Mouse (Mus musculus): ENCODE data around the gene Spesp1. TPM values are rescaled to one million over a fixed set of nuclear protein-coding genes. Genes with fewer than 3 reads are reported as not detected.

The Spesp1 gene
- polyA plus RNA-seq, 2 experiments = not detected

- no peak overlapping the region for H3K4me3 ChIP-seq (replicated peaks; ENCODE audit: low read length)
- no peak overlapping the region for H3K27ac ChIP-seq (replicated peaks; ENCODE audit: low read depth, low read length)
- H3K4me2 ChIP-seq (replicated peaks; ENCODE audit: low read depth, low read length, severe bottlenecking) = no peak overlapping the region
- ATAC-seq (ENCODE audit: low FRiP score, low read depth) (no peak), DNase-seq (ENCODE audit: low spot score) (peak; percentile 71)
- no peaks in the 10 kb centered on the region for H3K36me3 ChIP-seq (ENCODE audit: control insufficient read depth, insufficient read depth, low read length)
- 32% methylated on average over 7 of the region's 7 CpGs for WGBS
- H3K9ac ChIP-seq (ENCODE audit: low read depth, low read length, severe bottlenecking) = no peak overlapping the region
- no peaks in the 10 kb centered on the region for H3K4me1 ChIP-seq (ENCODE audit: control insufficient read depth, insufficient read depth, low read length)
- no peaks in the 10 kb centered on the region for H3K27me3 ChIP-seq (ENCODE audit: control insufficient read depth, insufficient read depth, low read length)
- H3K9me3 ChIP-seq (ENCODE audit: control insufficient read depth, low read length) = no peaks in the 10 kb centered on the region
- TF ChIP-seq POLR2A (IDR thresholded peaks at IDR 0.05; ENCODE audit: borderline replicate concordance, extremely low read depth, insufficient read depth, insufficient read length) = no peak
Measured at GRCm38 (mm10) chr9:62295006-62295698, 13.1 kb upstream of the Spesp1 start.

GRCm38 (mm10) chr9:62287633-62288025 lies 5.6 kb upstream of the Spesp1 start:
- Histone ChIP-seq H3K4me3 (replicated peaks; ENCODE audit: low read length) (no peak overlapping the region), H3K36me3 (ENCODE audit: control insufficient read depth, insufficient read depth, low read length) (no peaks in the 10 kb centered on the region), H3K4me1 (ENCODE audit: control insufficient read depth, insufficient read depth, low read length) (no peaks in the 10 kb centered on the region), H3K9ac (ENCODE audit: low read depth, low read length, severe bottlenecking) (no peak overlapping the region), H3K4me2 (replicated peaks; ENCODE audit: low read depth, low read length, severe bottlenecking) (no peak overlapping the region), H3K9me3 (ENCODE audit: control insufficient read depth, low read length) (no peaks in the 10 kb centered on the region), H3K27me3 (ENCODE audit: control insufficient read depth, insufficient read depth, low read length) (no peaks in the 10 kb centered on the region), H3K27ac (replicated peaks; ENCODE audit: low read depth, low read length) (no peak overlapping the region)
- ATAC-seq (ENCODE audit: low FRiP score, low read depth) (no peak), DNase-seq (ENCODE audit: low spot score) (no peak)
- WGBS = 65% methylated on average over 4 of the region's 4 CpGs
- no peak for TF ChIP-seq POLR2A (IDR thresholded peaks at IDR 0.05; ENCODE audit: borderline replicate concordance, extremely low read depth, insufficient read depth, insufficient read length)

GRCm38 (mm10) chr9:62286967-62287632 lies 5.1 kb upstream of the Spesp1 start:
- DNase-seq (ENCODE audit: low spot score) (peak; percentile 86), ATAC-seq (ENCODE audit: low FRiP score, low read depth) (no peak; the same call in 1 of the 2 replicates)
- Histone ChIP-seq H3K9me3 (ENCODE audit: control insufficient read depth, low read length) (no peaks in the 10 kb centered on the region), H3K4me1 (ENCODE audit: control insufficient read depth, insufficient read depth, low read length) (no peaks in the 10 kb centered on the region), H3K27ac (replicated peaks; ENCODE audit: low read depth, low read length) (no peak overlapping the region), H3K36me3 (ENCODE audit: control insufficient read depth, insufficient read depth, low read length) (no peaks in the 10 kb centered on the region), H3K27me3 (ENCODE audit: control insufficient read depth, insufficient read depth, low read length) (no peaks in the 10 kb centered on the region), H3K9ac (ENCODE audit: low read depth, low read length, severe bottlenecking) (no peak overlapping the region), H3K4me2 (replicated peaks; ENCODE audit: low read depth, low read length, severe bottlenecking) (no peak overlapping the region), H3K4me3 (replicated peaks; ENCODE audit: low read length) (no peak overlapping the region)
- no peak for TF ChIP-seq POLR2A (IDR thresholded peaks at IDR 0.05; ENCODE audit: borderline replicate concordance, extremely low read depth, insufficient read depth, insufficient read length)
- WGBS = 38% methylated on average over 4 of the region's 4 CpGs

DNA sequence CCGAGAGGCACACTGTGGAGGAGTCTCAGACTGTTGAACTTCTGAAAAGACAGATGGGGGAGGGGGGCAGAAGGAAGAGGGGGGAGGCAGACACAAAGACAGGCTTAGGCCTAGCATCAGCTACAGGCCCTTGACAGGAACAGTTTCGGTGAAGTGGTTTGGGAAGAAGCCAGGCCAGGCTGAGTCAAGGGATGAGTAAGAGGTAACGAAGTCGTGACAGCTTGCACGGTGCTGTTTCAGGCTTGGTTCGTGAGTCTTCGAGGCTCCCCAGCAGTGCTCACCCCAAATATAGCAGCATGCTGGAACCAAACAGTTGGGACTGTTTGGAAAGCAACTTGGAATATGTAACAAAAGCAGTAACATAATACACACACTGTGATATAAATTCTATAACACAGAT lies 2.3 kb upstream of the Spesp1 start:
- WGBS = 81% methylated on average over 7 of the region's 7 CpGs
- Histone ChIP-seq H3K4me3 (replicated peaks; ENCODE audit: low read length) (no peak overlapping the region), H3K4me2 (replicated peaks; ENCODE audit: low read depth, low read length, severe bottlenecking) (no peak overlapping the region), H3K27me3 (ENCODE audit: control insufficient read depth, insufficient read depth, low read length) (no peaks in the 10 kb centered on the region), H3K27ac (replicated peaks; ENCODE audit: low read depth, low read length) (no peak overlapping the region), H3K9ac (ENCODE audit: low read depth, low read length, severe bottlenecking) (no peak overlapping the region), H3K36me3 (ENCODE audit: control insufficient read depth, insufficient read depth, low read length) (no peaks in the 10 kb centered on the region), H3K9me3 (ENCODE audit: control insufficient read depth, low read length) (no peaks in the 10 kb centered on the region), H3K4me1 (ENCODE audit: control insufficient read depth, insufficient read depth, low read length) (no peaks in the 10 kb centered on the region)
- ATAC-seq (ENCODE audit: low FRiP score, low read depth) = no peak
- no peak for TF ChIP-seq POLR2A (IDR thresholded peaks at IDR 0.05; ENCODE audit: borderline replicate concordance, extremely low read depth, insufficient read depth, insufficient read length)
- DNase-seq (ENCODE audit: low spot score) = no peak

- DNase-seq (ENCODE audit: low spot score) (no peak), ATAC-seq (ENCODE audit: low FRiP score, low read depth) (no peak)
- H3K27ac ChIP-seq (replicated peaks; ENCODE audit: low read depth, low read length) = no peak overlapping the region
- no peak for TF ChIP-seq POLR2A (IDR thresholded peaks at IDR 0.05; ENCODE audit: borderline replicate concordance, extremely low read depth, insufficient read depth, insufficient read length)
- H3K36me3 ChIP-seq (ENCODE audit: control insufficient read depth, insufficient read depth, low read length) = no peaks in the 10 kb centered on the region
- no peak overlapping the region for H3K4me3 ChIP-seq (replicated peaks; ENCODE audit: low read length)
- WGBS = 67% methylated on average over 4 of the region's 4 CpGs
- no peaks in the 10 kb centered on the region for H3K27me3 ChIP-seq (ENCODE audit: control insufficient read depth, insufficient read depth, low read length)
- H3K9ac ChIP-seq (ENCODE audit: low read depth, low read length, severe bottlenecking) = no peak overlapping the region
- H3K4me2 ChIP-seq (replicated peaks; ENCODE audit: low read depth, low read length, severe bottlenecking) = no peak overlapping the region
- H3K4me1 ChIP-seq (ENCODE audit: control insufficient read depth, insufficient read depth, low read length) = no peaks in the 10 kb centered on the region
- H3K9me3 ChIP-seq (ENCODE audit: control insufficient read depth, low read length) = no peaks in the 10 kb centered on the region
Measured at GRCm38 (mm10) chr9:62276899-62277298, 5.1 kb downstream of the Spesp1 start.

All from limb, embryonic 14.5 days (tissue).